Mouse (Mus musculus) lung, postnatal 0 days (tissue): ENCODE data around the gene Spata21. TPM values are rescaled to one million over a fixed set of nuclear protein-coding genes. Genes with fewer than 3 reads are reported as not detected.

Experiments
- ATAC-seq: fragments of 200-750 bp; cut with Nextera tagmentation; 2 replicates; pipeline ENCODE4 v1.8.0; 2017; ENCODE audit warnings: moderate library complexity
- DNase-seq: peaks from one replicate; pipeline ENCODE4 v3.0.0-alpha.2; 2016; ENCODE audit warnings: low spot score
- H3K27ac ChIP-seq: fragments of 300-500 bp; sonication (generic); 2 replicates; pipeline ENCODE4 v1.5.1; 2014; ENCODE audit warnings: antibody characterized with exemption, mild to moderate bottlenecking, low read length, mixed read lengths
- H3K27me3 ChIP-seq: fragments of 300-500 bp; sonication (generic); replicated peaks from 2 replicates; pipeline ENCODE4 v1.6.1; 2014; ENCODE audit warnings: low read length, mixed read lengths; ENCODE audit not compliant: insufficient read depth
- H3K36me3 ChIP-seq: fragments of 300-500 bp; sonication (generic); 2 replicates; pipeline ENCODE4 v1.6.1; 2014; ENCODE audit warnings: low read length, mixed read lengths; ENCODE audit not compliant: insufficient read depth
- H3K4me1 ChIP-seq: fragments of 300-500 bp; sonication (generic); 2 replicates; pipeline ENCODE4 v1.6.1; 2014; ENCODE audit warnings: antibody characterized with exemption, low read depth, low read length, mixed read lengths; ENCODE audit not compliant: insufficient read depth
- H3K4me2 ChIP-seq: fragments of 300-500 bp; sonication (generic); replicated peaks from 2 replicates; pipeline ENCODE4 v1.6.1; 2014; ENCODE audit warnings: low read depth, mild to moderate bottlenecking, low read length, moderate library complexity, mixed read lengths
- H3K4me3 ChIP-seq: fragments of 300-500 bp; sonication (generic); 2 replicates; pipeline ENCODE4 v1.5.1; 2014; ENCODE audit warnings: low read depth, low read length
- H3K9ac ChIP-seq: fragments of 300-500 bp; sonication (generic); replicated peaks from 2 replicates; pipeline ENCODE4 v1.6.1; 2014; ENCODE audit warnings: low read depth, mild to moderate bottlenecking
- H3K9me3 ChIP-seq: fragments of 300-500 bp; sonication (generic); 2 replicates; pipeline ENCODE4 v1.6.1; 2016; ENCODE audit warnings: low read length, mixed read lengths
- CTCF ChIP-seq: IDR thresholded peaks from 2 replicates; pipeline ENCODE4 v1.5.1; 2016; ENCODE audit warnings: antibody characterized with exemption, mild to moderate bottlenecking
- EP300 ChIP-seq: IDR thresholded peaks from 2 replicates; pipeline ENCODE4 v1.6.1; 2016; ENCODE audit warnings: antibody characterized with exemption, mild to moderate bottlenecking, control low read depth
- WGBS: fragments of 180-500 bp; shearing (Covaris S2); extraction: QIAGEN DNeasy Blood & Tissue Kit; methylation state at CpG from one replicate; pipeline ENCODE4 v1.1.7; 2014; 5-methylcytosine and 5-hydroxymethylcytosine counted together
- polyA plus RNA-seq: library from polyadenylated mRNA; unstranded; fragments of >200 nt; fragmentation: Nextera tagmentation; extraction: Ambion mirVana; gene quantifications from 2 replicates; pipeline ENCODE4 v1.2.1, GENCODE M21; 2015

Gene Spata21
- polyA plus RNA-seq, 1 experiment from 2014 or later = 0.13 TPM

GRCm38 (mm10) chr4:141101291-141101690, 13.2 kb downstream of the Spata21 start:
- H3K4me3 ChIP-seq = no peak overlapping the region
- ATAC-seq (no peak), DNase-seq (no peak)
- H3K4me2 ChIP-seq = no peak overlapping the region
- H3K9me3 ChIP-seq = no peaks in the 10 kb centered on the region
- H3K9ac ChIP-seq = no peak overlapping the region
- 95% methylated on average over 9 of the region's 9 CpGs for WGBS
- no peak overlapping the region for H3K27ac ChIP-seq
- no peaks in the 10 kb centered on the region; the same call in 1 of the 2 replicates for H3K4me1 ChIP-seq
- TF ChIP-seq EP300 (no peak), CTCF (no peak)
- H3K36me3 ChIP-seq = no peaks in the 10 kb centered on the region
- H3K27me3 ChIP-seq = no peaks in the 10 kb centered on the region

- ATAC-seq = no peak
- H3K27me3 ChIP-seq = no peaks in the 10 kb centered on the region
- 64% methylated on average over 6 of the region's 6 CpGs for WGBS
Observed at GRCm38 (mm10) chr4:141101855-141102254, 13.7 kb downstream of the Spata21 start.

GRCm38 (mm10) chr4:141106526-141107183, 18.5 kb downstream of the Spata21 start:
- Histone ChIP-seq H3K9me3 (no peaks in the 10 kb centered on the region), H3K9ac (no peak overlapping the region), H3K4me3 (no peak overlapping the region), H3K36me3 (no peaks in the 10 kb centered on the region), H3K4me2 (no peak overlapping the region), H3K27me3 (no peaks in the 10 kb centered on the region), H3K4me1 (no peaks in the 10 kb centered on the region; the same call in 1 of the 2 replicates), H3K27ac (no peak overlapping the region)
- DNase-seq = no peak
- TF ChIP-seq EP300 (no peak), CTCF (no peak)
- WGBS = 81% methylated on average over 16 of the region's 16 CpGs
- ATAC-seq = no peak

More at GRCm38 (mm10) chr4:141101855-141102254, 13.7 kb downstream of the Spata21 start:
- TF ChIP-seq CTCF (peak; percentile 73), EP300 (no peak)
- no peak for DNase-seq
- Histone ChIP-seq H3K9me3 (no peaks in the 10 kb centered on the region), H3K4me2 (no peak overlapping the region), H3K9ac (no peak overlapping the region), H3K27ac (no peak overlapping the region), H3K4me1 (no peaks in the 10 kb centered on the region; the same call in 1 of the 2 replicates), H3K4me3 (no peak overlapping the region), H3K36me3 (no peaks in the 10 kb centered on the region)

GRCm38 (mm10) chr4:141108196-141108732, 20.1 kb downstream of the Spata21 start:
- Histone ChIP-seq H3K4me3 (no peak overlapping the region), H3K27ac (no peak overlapping the region), H3K9ac (no peak overlapping the region), H3K36me3 (no peaks in the 10 kb centered on the region), H3K9me3 (no peaks in the 10 kb centered on the region), H3K4me2 (no peak overlapping the region), H3K4me1 (no peaks in the 10 kb centered on the region; the same call in 1 of the 2 replicates), H3K27me3 (no peaks in the 10 kb centered on the region)
- ATAC-seq (no peak), DNase-seq (no peak)
- TF ChIP-seq EP300 = no peak
- TF ChIP-seq CTCF = no peak
- 12% methylated on average over 10 of the region's 10 CpGs for WGBS

- peaks cover 12% of the 10 kb centered on the region; the same call in 1 of the 2 replicates for H3K36me3 ChIP-seq
Observed at GRCm38 (mm10) chr4:141113831-141114230, 25.7 kb downstream of the Spata21 start.

GRCm38 (mm10) chr4:141114521-141114981, 26.4 kb downstream of the Spata21 start:
- H3K36me3 ChIP-seq = peaks cover 12% of the 10 kb centered on the region; the same call in 1 of the 2 replicates
- no peak overlapping the region for H3K9ac ChIP-seq
- no peaks in the 10 kb centered on the region for H3K9me3 ChIP-seq
- ATAC-seq = peak; percentile 81
- DNase-seq = peak; percentile 76
- no peaks in the 10 kb centered on the region for H3K27me3 ChIP-seq
- no peaks in the 10 kb centered on the region for H3K4me1 ChIP-seq
- no peak overlapping the region for H3K4me3 ChIP-seq
- peak overlapping the region; percentile 57 for H3K27ac ChIP-seq
- no peak for TF ChIP-seq CTCF
- TF ChIP-seq EP300 = no peak
- no peak overlapping the region for H3K4me2 ChIP-seq
- WGBS = 41% methylated on average over 6 of the region's 6 CpGs

More at GRCm38 (mm10) chr4:141113831-141114230, 25.7 kb downstream of the Spata21 start:
- DNase-seq (peak; percentile 71), ATAC-seq (peak; percentile 74)
- Histone ChIP-seq H3K4me3 (no peak overlapping the region), H3K4me1 (no peaks in the 10 kb centered on the region), H3K27me3 (no peaks in the 10 kb centered on the region), H3K9me3 (no peaks in the 10 kb centered on the region), H3K9ac (no peak overlapping the region), H3K4me2 (no peak overlapping the region), H3K27ac (peak overlapping the region; percentile 57; the same call in 1 of the 2 replicates)
- TF ChIP-seq EP300 (no peak), CTCF (0 out of 2 replicates have a peak, but pooled peaks have one; percentile 22)
- 56% methylated on average over 7 of the region's 7 CpGs for WGBS
